Mouse (Mus musculus): ENCODE results near the gene Acot9. TPM values are rescaled to one million over a fixed set of nuclear protein-coding genes. Genes with fewer than 3 reads are reported as not detected.

Gene Acot9
- polyA plus RNA-seq (2016; fragmentation: Nextera tagmentation; extraction: Ambion mirVana), result 32.2 and 32.5 TPM in 2 replicates

- Histone ChIP-seq H3K27ac (no peak within 1 kb of the TSS), H3K4me1 (no peaks in the 10 kb centered on the region), H3K9ac (peak within 1 kb of the TSS; percentile 45), H3K36me3 (no peaks in the 10 kb centered on the region), H3K4me2 (replicated peaks) (peak within 1 kb of the TSS; percentile 46), H3K27me3 (no peaks in the 10 kb centered on the region), H3K9me3 (no peaks in the 10 kb centered on the region), H3K4me3 (peak within 1 kb of the TSS; percentile 52)
- 16% methylated on average over 37 of the region's 37 CpGs for WGBS
- ATAC-seq (ENCODE audit: insufficient number of reproducible peaks, insufficient read depth, low FRiP score, low TSS enrichment), result peak; percentile 98
Measured at GRCm38 (mm10) chrX:155262235-155262914, at the start of gene Acot9. Gene Acot9 (plus strand): TSS chrX:155262443.

GRCm38 (mm10) chrX:155214291-155215136, 47.7 kb upstream of the Acot9 start:
- Histone ChIP-seq H3K4me1 (no peaks in the 10 kb centered on the region), H3K9ac (no peak overlapping the region), H3K36me3 (no peaks in the 10 kb centered on the region), H3K27me3 (no peaks in the 10 kb centered on the region), H3K4me2 (replicated peaks) (no peak overlapping the region), H3K9me3 (no peaks in the 10 kb centered on the region), H3K27ac (no peak overlapping the region), H3K4me3 (no peak overlapping the region)
- WGBS, result 85% methylated on average over 5 of the region's 5 CpGs
- ATAC-seq (ENCODE audit: insufficient number of reproducible peaks, insufficient read depth, low FRiP score, low TSS enrichment), result no peak

GRCm38 (mm10) chrX:155215501-155216248, 46.6 kb upstream of the Acot9 start:
- no peaks in the 10 kb centered on the region for H3K27me3 ChIP-seq
- WGBS, result 25% methylated on average over 24 of the region's 24 CpGs
- H3K4me3 ChIP-seq, result peak overlapping the region; percentile 49
- H3K36me3 ChIP-seq, result no peaks in the 10 kb centered on the region
- peak; percentile 52 for ATAC-seq (ENCODE audit: insufficient number of reproducible peaks, insufficient read depth, low FRiP score, low TSS enrichment)
- peak overlapping the region; percentile 42 for H3K9ac ChIP-seq
- no peaks in the 10 kb centered on the region for H3K9me3 ChIP-seq
- H3K4me2 ChIP-seq (replicated peaks), result peak overlapping the region; percentile 48
- no peaks in the 10 kb centered on the region for H3K4me1 ChIP-seq
- H3K27ac ChIP-seq, result no peak overlapping the region

- H3K9ac ChIP-seq, result peak within 1 kb of the TSS; percentile 42
- H3K27ac ChIP-seq, result no peak within 1 kb of the TSS
- H3K36me3 ChIP-seq, result no peaks in the 10 kb centered on the region
- no peaks in the 10 kb centered on the region for H3K9me3 ChIP-seq
- H3K4me3 ChIP-seq, result peak within 1 kb of the TSS; percentile 49
- 14% methylated on average over 26 of the region's 26 CpGs for WGBS
- no peaks in the 10 kb centered on the region for H3K27me3 ChIP-seq
- peak within 1 kb of the TSS; percentile 48 for H3K4me2 ChIP-seq (replicated peaks)
- H3K4me1 ChIP-seq, result no peaks in the 10 kb centered on the region
- peak; percentile 98 for ATAC-seq (ENCODE audit: insufficient number of reproducible peaks, insufficient read depth, low FRiP score, low TSS enrichment)
Measured at GRCm38 (mm10) chrX:155216271-155216670, 46.0 kb upstream of the Acot9 start, which contains the start of gene Sat1. Gene Sat1 (minus strand): TSS chrX:155216449.

- WGBS, result 68% methylated on average over 2 of the region's 2 CpGs
- Histone ChIP-seq H3K36me3 (no peaks in the 10 kb centered on the region), H3K4me2 (replicated peaks) (no peak overlapping the region), H3K9me3 (no peaks in the 10 kb centered on the region), H3K4me1 (no peaks in the 10 kb centered on the region), H3K4me3 (no peak overlapping the region), H3K27me3 (no peaks in the 10 kb centered on the region), H3K9ac (no peak overlapping the region), H3K27ac (no peak overlapping the region)
- no peak for ATAC-seq (ENCODE audit: insufficient number of reproducible peaks, insufficient read depth, low FRiP score, low TSS enrichment)
Measured at GRCm38 (mm10) chrX:155218277-155218676, 44.0 kb upstream of the Acot9 start.

- H3K4me2 ChIP-seq (replicated peaks), result no peak overlapping the region
- H3K27me3 ChIP-seq, result no peaks in the 10 kb centered on the region
- no peak overlapping the region for H3K27ac ChIP-seq
- no peak for ATAC-seq (ENCODE audit: insufficient number of reproducible peaks, insufficient read depth, low FRiP score, low TSS enrichment)
- H3K9ac ChIP-seq, result no peak overlapping the region
- no peaks in the 10 kb centered on the region for H3K36me3 ChIP-seq
- H3K4me3 ChIP-seq, result no peak overlapping the region
- no peaks in the 10 kb centered on the region for H3K4me1 ChIP-seq
- no peaks in the 10 kb centered on the region for H3K9me3 ChIP-seq
Measured at GRCm38 (mm10) chrX:155256856-155257255, 5.4 kb upstream of the Acot9 start.

GRCm38 (mm10) chrX:155262915-155263252, 641 bp downstream of the Acot9 start:
- 36% methylated on average over 1 of the region's 1 CpGs for WGBS
- Histone ChIP-seq H3K4me2 (replicated peaks) (peak overlapping the region; percentile 46), H3K4me1 (no peaks in the 10 kb centered on the region), H3K4me3 (peak overlapping the region; percentile 52), H3K9me3 (no peaks in the 10 kb centered on the region), H3K9ac (peak overlapping the region; percentile 45; the same call in 1 of the 2 replicates), H3K36me3 (no peaks in the 10 kb centered on the region), H3K27me3 (no peaks in the 10 kb centered on the region), H3K27ac (no peak overlapping the region)
- no peak for ATAC-seq (ENCODE audit: insufficient number of reproducible peaks, insufficient read depth, low FRiP score, low TSS enrichment)

GRCm38 (mm10) chrX:155278483-155278882, 16.2 kb downstream of the Acot9 start:
- WGBS, result 68% methylated on average over 4 of the region's 4 CpGs
- Histone ChIP-seq H3K9ac (no peak overlapping the region), H3K4me1 (no peaks in the 10 kb centered on the region), H3K27ac (no peak overlapping the region), H3K27me3 (no peaks in the 10 kb centered on the region), H3K4me2 (replicated peaks) (no peak overlapping the region), H3K4me3 (no peak overlapping the region), H3K36me3 (no peaks in the 10 kb centered on the region), H3K9me3 (no peaks in the 10 kb centered on the region)
- ATAC-seq (ENCODE audit: insufficient number of reproducible peaks, insufficient read depth, low FRiP score, low TSS enrichment), result no peak

GRCm38 (mm10) chrX:155280427-155281044, 18.3 kb downstream of the Acot9 start:
- Histone ChIP-seq H3K4me1 (no peaks in the 10 kb centered on the region), H3K9ac (no peak overlapping the region), H3K27me3 (no peaks in the 10 kb centered on the region), H3K4me3 (no peak overlapping the region), H3K36me3 (no peaks in the 10 kb centered on the region), H3K4me2 (replicated peaks) (no peak overlapping the region), H3K27ac (no peak overlapping the region), H3K9me3 (no peaks in the 10 kb centered on the region)
- 30% methylated on average over 1 of the region's 1 CpGs for WGBS
- no peak for ATAC-seq (ENCODE audit: insufficient number of reproducible peaks, insufficient read depth, low FRiP score, low TSS enrichment)

- Histone ChIP-seq H3K27me3 (no peaks in the 10 kb centered on the region), H3K4me2 (replicated peaks) (no peak overlapping the region), H3K4me1 (no peaks in the 10 kb centered on the region), H3K4me3 (no peak overlapping the region), H3K36me3 (no peaks in the 10 kb centered on the region), H3K9ac (no peak overlapping the region), H3K9me3 (no peaks in the 10 kb centered on the region), H3K27ac (no peak overlapping the region)
- 88% methylated on average over 2 of the region's 2 CpGs for WGBS
- ATAC-seq (ENCODE audit: insufficient number of reproducible peaks, insufficient read depth, low FRiP score, low TSS enrichment), result no peak
Measured at GRCm38 (mm10) chrX:155306390-155306789, 44.1 kb downstream of the Acot9 start.

GRCm38 (mm10) chrX:155318005-155318404, 55.8 kb downstream of the Acot9 start:
- no peak for ATAC-seq (ENCODE audit: insufficient number of reproducible peaks, insufficient read depth, low FRiP score, low TSS enrichment)
- no peaks in the 10 kb centered on the region for H3K4me1 ChIP-seq
- no peak overlapping the region for H3K9ac ChIP-seq
- no peak overlapping the region for H3K27ac ChIP-seq
- 50% methylated on average over 4 of the region's 4 CpGs for WGBS
- no peaks in the 10 kb centered on the region for H3K27me3 ChIP-seq
- no peak overlapping the region for H3K4me2 ChIP-seq (replicated peaks)
- H3K4me3 ChIP-seq, result no peak overlapping the region
- no peaks in the 10 kb centered on the region for H3K9me3 ChIP-seq
- no peaks in the 10 kb centered on the region for H3K36me3 ChIP-seq
